Mouse (Mus musculus) brain, embryonic 14.5 days (tissue): ENCODE results near the gene Galk2.

ENCODE experiments used
- CTCF ChIP-seq: fragments of 200-500 bp; IDR thresholded peaks from 2 replicates; pipeline ENCODE4 v1.5.1; 2012; ENCODE audit warnings: inconsistent platforms, mild to moderate bottlenecking, moderate library complexity, borderline replicate concordance; ENCODE audit not compliant: insufficient read depth, insufficient read length; ENCODE audit errors: extremely low read depth
- POLR2A ChIP-seq: fragments of 200-500 bp; IDR thresholded peaks from 2 replicates; pipeline ENCODE4 v1.6.1; 2012; ENCODE audit warnings: mild to moderate bottlenecking, inconsistent platforms, borderline replicate concordance; ENCODE audit not compliant: poor library complexity, insufficient read depth, insufficient read length, severe bottlenecking; ENCODE audit errors: extremely low read depth

GRCm38 (mm10) chr2:125938993-125939642 lies 80.2 kb downstream of the Galk2 start:
- TF ChIP-seq CTCF (no peak), POLR2A (no peak)
